Mouse (Mus musculus) kidney, adult 9 months (tissue): Measurements from ENCODE around the gene Olfr130.

ENCODE experiments used
- DNase-seq: peaks from one replicate; pipeline ENCODE4 v3.0.0; 2022

Olfr130 gene

DNA sequence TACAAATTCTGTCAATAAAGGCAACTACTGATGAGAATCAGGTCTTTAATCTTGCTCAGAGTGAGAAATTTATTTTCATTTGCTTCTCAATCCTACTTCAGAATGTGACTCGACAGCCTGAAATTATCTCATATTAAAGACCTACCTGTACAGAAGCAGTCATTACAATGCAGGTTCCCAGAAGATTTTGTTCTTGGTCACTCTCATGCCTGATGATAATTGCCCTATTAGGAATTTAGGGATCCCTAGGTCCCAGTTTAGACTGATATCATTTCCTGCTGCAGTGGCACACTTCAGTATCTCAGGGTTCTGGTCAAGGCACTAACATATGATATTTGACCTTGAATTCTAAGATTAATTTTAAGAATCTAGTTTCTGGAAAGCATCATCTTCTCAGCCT, at the start of gene Olfr130:
Gene Olfr130 (plus strand): TSS at position 301 of the 400 bp plus-strand sequence.
- no peak for DNase-seq

DNA sequence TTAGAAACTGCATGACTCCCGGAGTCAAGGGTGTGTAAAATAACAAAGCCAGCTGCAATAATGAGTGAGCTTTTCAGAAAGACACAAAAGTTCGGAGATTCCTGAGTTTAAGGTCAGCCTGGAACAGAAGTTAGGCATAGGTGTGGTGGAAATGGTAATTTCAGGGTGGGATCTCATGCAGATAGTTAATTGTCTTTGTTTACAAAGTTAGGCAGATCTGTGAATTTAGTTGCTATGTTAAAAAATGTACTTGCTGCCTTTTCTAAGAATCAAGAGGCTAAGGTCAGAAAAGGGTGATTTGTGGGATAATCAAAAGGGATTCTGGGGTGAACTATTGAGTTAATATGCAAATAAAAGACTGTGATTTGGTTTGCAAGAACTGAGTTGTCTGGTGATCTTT, 47.4 kb upstream of the Olfr130 start:
- DNase-seq: no peak

DNA sequence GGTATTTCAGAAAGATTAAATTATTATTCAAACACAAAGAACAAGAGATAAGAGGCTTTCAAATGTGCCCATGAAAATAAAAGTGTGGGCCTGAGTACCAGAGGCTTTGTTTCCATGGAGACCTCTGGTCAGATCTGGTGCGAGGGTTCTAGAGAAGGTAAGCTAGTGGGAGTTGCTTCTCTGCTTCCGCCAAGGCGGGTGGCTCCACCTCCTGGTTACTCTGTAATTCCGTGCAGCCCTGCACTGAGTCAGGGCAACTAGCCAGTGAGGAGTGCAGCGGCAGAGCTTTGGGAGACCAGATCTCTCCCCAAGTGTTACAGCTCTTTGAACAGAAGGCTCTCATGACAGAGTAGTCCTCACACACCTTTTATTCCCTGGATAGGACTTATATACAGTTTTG, 37.4 kb upstream of the Olfr130 start:
- DNase-seq: no peak

DNA sequence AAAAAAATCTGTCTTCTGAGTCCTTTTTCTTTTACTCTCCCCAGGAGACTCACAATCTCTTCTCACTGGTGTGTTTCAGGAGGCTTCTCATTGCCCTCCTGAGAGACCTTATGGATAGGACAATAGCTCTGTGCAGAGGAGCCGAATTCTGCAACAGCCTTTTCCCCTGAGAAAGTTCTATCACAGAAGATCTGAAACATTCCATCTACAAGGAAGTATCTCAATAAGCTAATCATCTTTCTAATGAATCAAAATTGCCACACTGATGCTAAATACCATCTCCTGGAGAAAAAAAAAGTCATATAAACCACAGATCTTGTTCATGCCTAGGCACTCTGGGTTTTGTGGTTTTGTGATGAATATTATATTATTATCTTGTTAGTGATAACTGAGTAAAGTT, 3.7 kb upstream of the Olfr130 start, which contains the start of gene Olfr129:
Gene Olfr129 (minus strand): TSS at position 101 of the 400 bp plus-strand sequence.
- DNase-seq: no peak

DNA sequence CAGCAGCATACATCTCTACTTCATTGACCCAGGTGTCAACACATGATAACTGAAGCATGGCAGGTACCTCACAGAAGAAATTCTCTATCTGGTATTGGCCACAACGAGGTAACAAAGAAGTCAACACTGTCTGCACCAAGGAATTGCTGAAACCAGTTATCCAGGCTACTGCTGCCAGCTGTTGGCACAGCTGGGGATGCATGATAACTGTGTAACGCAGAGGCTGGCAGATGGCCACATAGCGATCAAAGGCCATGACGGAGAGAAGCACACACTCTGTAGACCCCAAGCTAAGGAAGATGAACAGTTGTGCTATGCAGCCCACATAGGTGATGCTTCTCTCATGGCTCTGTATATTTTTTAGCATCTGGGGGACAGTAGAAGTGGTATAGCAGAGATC, 18.6 kb downstream of the Olfr130 start:
- no peak for DNase-seq

DNA sequence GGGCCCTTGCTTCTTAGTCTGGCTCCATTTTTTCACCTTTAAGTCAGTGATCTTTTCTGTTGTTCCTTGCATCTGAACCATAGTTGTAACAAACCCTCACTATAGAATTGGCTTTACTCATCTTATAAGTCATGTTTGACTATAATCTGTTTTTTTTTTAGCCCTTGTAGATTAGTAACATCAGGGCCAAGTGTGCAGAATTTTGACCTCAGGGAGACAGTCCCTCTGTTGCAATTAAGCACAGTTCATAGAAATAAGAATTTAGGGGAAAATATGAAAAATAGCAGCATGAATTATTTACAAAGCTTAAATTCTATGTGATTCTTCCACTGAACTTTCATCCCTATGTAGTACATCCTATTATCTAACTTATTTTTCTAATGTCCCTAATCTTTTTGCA, 24.9 kb downstream of the Olfr130 start, which contains the start of gene Olfr131:
Gene Olfr131 (minus strand): TSS at position 101 of the 400 bp plus-strand sequence.
- no peak for DNase-seq
